Mouse (Mus musculus) urinary bladder, adult 2 months (tissue): ENCODE data around the gene Fndc1. TPM values are rescaled to one million over a fixed set of nuclear protein-coding genes. Genes with fewer than 3 reads are reported as not detected.

Experiments
- DNase-seq: peaks from one replicate; pipeline ENCODE4 v3.0.0; 2022; ENCODE audit warnings: low spot score
- polyA plus RNA-seq: library from polyadenylated mRNA; depleted of rRNA; stranded (reverse); fragments of >200 nt; gene quantifications from 2 replicates; pipeline ENCODE4 v1.2.3, GENCODE M21; 2012

Fndc1 gene
- polyA plus RNA-seq, 1 experiment: 43.8 TPM

DNA sequence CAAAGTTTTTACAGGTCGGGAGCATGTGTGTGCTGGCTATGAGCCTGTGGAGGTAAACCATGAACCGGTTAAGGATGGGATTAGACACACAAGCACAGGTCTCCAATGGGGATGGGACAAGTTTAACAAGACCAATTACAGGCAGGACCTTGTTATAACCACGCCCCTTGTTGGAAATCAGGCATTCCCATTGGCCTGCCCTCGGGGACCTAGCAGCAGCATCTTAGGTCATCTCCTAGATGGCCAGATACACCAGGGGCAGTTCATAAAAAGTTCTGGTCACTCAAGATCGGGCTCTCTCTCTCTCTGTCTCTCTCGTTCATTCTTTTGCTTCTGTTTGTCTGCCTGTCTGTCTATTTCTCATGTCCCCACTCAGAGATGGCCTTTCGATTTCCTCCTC, 6.9 kb downstream of the Fndc1 start:
- no peak for DNase-seq

DNA sequence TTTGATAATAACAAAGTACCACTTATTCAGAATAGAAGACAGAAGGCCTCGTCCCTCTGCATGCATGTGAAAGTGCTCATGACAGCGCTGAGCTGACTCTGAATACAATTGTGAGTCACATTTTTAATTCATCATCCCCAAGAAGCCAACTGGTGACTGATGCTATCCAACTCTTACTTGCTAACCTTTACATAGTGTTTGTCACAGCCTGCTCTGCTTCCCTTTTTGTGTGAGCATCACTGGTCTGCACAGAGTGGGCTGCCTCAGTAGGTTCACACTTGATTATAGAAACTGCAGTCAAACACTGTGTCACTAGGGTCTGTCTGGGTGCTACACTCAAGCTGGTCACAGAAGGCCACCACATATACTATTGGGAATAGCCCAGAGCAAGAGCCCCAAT, 10.5 kb downstream of the Fndc1 start:
- DNase-seq: no peak

DNA sequence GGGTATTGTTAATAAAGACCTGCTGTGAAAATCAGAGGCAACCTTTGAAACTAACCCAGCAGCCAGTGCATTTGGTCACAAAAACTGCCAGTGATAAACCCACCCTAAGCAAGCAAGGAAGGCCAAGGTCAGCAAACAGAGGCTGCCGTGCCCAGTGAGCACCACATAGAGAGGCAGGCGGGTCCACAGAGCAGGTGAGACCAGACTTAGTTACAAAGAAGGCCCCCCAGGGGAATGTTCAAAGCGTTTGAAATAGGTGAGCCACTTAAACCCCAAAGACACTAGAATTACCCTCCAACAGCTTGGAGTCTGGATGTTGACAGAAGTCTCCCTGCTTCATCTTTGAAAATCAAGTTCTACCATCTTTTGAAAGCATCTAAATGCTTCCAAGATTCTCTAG, 12.7 kb downstream of the Fndc1 start:
- no peak for DNase-seq

GRCm38 (mm10) chr17:7808043-7808442, 19.1 kb downstream of the Fndc1 start:
- DNase-seq: no peak

GRCm38 (mm10) chr17:7805105-7805504, 22.0 kb downstream of the Fndc1 start:
- DNase-seq: no peak

DNA sequence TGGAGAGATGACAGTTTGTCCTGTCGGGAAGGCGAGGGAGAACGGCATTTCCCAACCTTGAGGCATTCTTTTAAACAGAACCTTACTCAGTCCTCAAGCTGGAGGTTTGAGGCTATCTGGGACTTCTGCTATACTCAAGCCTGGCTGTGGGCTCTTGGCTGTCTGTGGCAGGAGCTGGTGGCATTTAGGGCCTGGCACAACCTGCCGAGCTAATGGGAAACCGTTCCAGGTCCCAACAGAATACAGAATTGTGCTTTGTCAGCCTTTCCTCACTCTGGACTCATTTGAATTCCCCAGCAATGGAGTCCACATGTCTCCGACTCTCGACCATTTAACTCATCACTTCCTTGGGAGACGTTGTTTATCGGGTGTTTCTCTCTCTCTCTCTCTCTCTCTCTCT, 24.6 kb downstream of the Fndc1 start:
- DNase-seq: no peak

DNA sequence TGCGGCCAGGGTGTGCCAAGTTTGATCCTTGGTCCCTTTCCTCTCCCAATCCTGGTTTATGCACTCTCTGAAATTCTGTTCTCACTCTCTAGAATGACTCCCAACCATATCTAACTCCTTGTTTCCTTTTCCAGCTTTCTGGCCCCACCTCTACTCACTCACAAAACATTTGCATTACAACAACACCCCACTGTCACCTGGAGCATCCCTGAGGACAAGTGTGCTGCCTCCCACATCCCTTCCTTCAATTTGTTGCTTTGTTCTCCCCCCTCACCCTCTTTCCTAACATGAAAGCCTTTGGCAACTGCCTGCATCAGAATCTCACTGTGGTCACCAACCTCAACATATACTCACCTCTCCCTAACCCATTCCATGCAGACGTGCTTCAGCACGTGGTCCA, 27.2 kb downstream of the Fndc1 start:
- DNase-seq: no peak

GRCm38 (mm10) chr17:7795584-7795983, 31.5 kb downstream of the Fndc1 start:
- no peak for DNase-seq

DNA sequence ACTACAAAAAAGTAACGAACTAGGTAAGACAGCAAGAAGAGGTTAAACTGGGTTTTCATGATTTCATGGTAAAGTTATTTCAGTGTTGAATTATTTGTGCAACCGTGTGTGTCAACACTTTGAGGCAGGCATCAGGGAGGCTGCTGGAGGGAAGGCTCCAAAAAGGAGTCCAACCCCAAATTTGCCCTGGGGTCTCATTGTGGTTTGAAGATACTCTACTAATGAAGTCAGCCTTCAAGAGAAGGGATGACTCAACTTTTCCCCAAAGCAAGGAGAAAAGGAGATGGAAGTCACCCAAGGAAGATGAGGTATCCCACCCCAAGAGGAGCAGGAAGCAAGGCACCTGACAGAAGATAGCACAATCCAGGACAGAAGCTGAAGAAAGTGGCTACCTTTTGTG, 31.9 kb downstream of the Fndc1 start:
- DNase-seq: no peak

DNA sequence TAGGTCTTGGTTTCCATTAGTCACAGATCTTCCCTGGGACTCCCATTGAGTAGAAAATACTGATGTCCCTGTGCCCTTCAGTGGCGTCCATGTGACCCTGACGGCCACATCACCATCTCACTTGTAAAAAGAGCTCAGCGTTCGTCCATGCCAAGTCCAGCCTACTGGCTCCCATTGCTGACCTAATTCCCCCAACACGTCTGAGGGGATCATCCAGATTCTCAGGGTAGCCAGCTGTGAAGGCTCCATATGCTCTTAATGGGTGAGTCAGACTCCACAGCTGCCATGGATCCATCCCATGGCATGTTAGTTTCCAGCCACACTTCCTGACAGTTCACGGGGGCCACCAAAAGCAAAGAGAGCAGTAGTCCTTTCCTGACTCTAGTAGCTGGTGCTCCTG, 33.0 kb downstream of the Fndc1 start:
- DNase-seq: no peak

DNA sequence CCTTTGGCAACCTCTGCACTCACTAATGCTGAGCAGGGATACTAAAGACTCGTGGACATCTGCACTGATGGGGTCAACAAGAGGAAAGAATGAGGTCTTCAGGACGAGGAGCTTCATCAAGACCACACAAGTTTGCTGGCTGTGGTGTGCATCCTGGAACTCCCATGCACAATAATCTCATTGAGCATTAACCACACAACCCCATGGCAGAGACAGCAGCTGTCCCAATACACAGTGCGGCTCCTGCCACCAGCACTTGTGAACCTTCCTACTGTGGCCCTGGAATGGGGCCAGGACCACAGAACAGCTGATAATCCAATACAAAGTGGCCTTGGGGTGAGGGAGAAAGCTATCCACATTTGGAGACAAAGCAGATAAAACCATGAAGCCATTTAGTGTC, 36.6 kb downstream of the Fndc1 start:
- no peak for DNase-seq

DNA sequence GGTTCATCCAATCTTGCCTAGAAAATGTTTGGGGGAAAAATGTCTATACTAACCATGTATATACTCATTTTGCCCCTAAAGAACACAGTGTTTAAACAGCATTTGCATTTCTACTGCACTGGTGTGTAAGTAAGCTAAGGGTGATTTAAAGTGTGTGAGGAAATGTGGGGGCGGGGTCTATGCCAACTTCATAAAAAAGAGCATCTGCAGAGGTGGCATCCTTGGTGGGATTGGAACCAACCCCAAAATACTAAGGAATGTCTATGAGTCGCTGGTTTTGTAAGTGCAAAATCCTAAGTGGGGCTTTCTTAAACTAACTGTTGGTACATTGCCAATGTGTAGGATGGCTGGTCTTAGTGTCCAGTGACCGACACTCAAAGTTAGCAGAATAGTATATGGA, 53.0 kb downstream of the Fndc1 start:
- no peak for DNase-seq

DNA sequence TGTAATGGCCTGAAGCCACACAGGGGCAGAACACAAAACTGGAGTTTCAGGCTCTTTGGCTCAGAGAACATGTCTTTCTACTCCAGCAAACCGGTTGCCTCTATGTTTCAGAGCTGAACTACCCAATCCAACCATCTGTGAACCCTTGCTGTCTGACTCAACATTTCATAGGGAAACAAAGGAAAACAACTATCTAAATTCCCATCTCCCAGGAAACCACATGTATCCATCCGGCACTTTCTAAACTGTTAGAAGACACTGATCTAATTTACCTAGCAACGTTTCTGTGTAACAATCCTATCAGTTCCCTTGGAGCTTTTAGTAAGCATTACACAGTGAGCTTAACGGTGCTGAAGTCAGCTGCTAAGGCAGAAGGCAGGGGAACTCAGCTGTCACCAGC, 67.3 kb downstream of the Fndc1 start:
- no peak for DNase-seq

DNA sequence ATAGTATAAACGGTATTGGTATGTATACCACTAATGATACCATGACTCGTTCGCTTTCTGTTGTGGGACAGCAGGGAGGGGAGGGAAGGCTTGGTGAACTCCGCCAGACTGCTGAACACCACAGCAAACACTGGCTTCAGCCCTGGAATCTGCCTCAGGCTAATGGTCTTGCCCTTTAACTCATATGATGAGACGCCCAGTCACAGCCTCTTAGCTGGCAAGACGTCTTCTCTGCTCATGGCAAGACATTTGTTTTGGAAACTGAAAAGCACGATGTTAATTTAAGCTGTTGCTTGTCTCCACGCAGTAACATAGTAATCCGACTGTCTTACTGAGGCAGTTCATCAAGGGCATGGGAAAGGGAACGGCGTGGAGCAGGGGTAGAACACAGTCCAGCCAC, 72.1 kb downstream of the Fndc1 start:
- DNase-seq: no peak

GRCm38 (mm10) chr17:7753383-7753782, 73.7 kb downstream of the Fndc1 start:
- no peak for DNase-seq

- DNase-seq: no peak
Observed at GRCm38 (mm10) chr17:7749051-7749815, 77.9 kb downstream of the Fndc1 start.

DNA sequence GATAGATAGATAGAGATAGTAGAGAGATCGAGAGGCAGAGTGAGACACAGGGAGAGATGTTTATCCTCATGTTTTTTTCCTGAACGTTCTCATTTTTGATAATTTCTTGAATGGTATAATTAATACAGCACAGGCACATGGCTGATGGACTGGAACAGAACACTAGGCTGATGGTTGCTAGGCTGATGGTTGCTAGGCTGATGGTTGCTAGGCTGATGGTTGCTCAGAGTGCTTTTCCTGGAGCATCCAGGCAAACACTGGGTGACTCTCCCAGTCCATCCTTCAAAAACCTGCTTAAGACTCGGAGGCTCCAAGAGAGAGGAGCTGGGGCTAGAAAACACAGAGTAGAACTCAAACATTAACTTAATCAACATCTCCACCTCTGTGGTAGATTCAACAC, 80.3 kb downstream of the Fndc1 start:
- no peak for DNase-seq

- no peak for DNase-seq
Observed at GRCm38 (mm10) chr17:7744976-7745375, 82.1 kb downstream of the Fndc1 start.

GRCm38 (mm10) chr17:7740988-7741387, 86.1 kb downstream of the Fndc1 start:
- no peak for DNase-seq

GRCm38 (mm10) chr17:7722991-7723390, 104.1 kb downstream of the Fndc1 start:
- no peak for DNase-seq

GRCm38 (mm10) chr17:7718886-7719285, 108.2 kb downstream of the Fndc1 start:
- no peak for DNase-seq

DNA sequence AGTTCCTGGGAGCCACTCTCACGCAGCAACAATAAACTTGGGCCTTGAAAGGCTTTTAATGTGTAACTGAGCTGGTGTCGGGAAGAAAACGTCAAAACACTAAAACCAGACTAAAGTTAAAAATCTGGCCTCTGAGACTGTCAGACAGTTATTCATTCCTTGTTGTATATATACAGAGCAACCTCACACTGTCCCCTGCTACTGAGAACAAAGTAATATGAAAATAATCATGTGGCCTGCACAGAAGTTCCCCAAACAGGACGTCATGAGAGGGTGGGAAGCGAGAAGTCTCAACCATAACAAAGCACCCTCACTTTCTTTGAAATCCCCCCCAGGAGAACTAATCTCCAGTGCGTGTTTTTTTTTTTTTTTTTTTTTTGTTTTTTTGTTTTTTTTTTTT, 109.2 kb downstream of the Fndc1 start:
- no peak for DNase-seq

GRCm38 (mm10) chr17:7713020-7713419, 114.1 kb downstream of the Fndc1 start:
- DNase-seq: no peak

DNA sequence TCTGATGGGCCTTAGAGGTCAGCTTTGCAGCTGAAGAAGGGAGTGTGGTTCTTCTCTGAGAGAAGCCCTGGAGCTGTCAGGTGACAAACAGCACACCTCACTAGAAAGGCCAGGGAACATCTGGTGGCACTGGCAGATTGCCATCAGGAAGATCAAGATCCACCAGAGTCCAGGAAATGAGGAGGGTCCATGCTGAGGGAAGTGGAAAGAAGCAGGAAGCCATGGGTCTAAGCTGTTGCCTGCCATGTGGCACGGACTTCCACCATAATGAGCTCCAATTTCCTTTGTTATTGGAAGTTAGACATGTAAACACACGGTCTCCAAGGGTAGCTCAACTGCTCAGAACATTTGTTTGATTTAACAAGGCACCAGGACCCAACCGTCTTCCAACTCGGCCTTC, 120.0 kb downstream of the Fndc1 start:
- DNase-seq: no peak
